Mouse (Mus musculus): ENCODE measurements around the gene Slc12a8. TPM values are rescaled to one million over a fixed set of nuclear protein-coding genes. Genes with fewer than 3 reads are reported as not detected.

Slc12a8 gene
- polyA plus RNA-seq, 1 experiment, result not detected

- no peak overlapping the region for H3K27ac ChIP-seq (ENCODE audit: insufficient read depth, low read depth, low read length)
- TF ChIP-seq POLR2A (IDR thresholded peaks at IDR 0.05; ENCODE audit: borderline replicate concordance, low read depth, low read length), result no peak
- TF ChIP-seq CTCF (IDR thresholded peaks at IDR 0.05; ENCODE audit: low read depth, low read length), result no peak
- no peaks in the 10 kb centered on the region for H3K4me1 ChIP-seq (ENCODE audit: control insufficient read depth, insufficient read depth, low read length)
- H3K4me3 ChIP-seq (ENCODE audit: insufficient read depth, low read length), result no peak overlapping the region
These were observed 158.7 kb downstream of the Slc12a8 start for GRCm38 (mm10) chr16:33675848-33676184.

- Histone ChIP-seq H3K4me3 (ENCODE audit: insufficient read depth, low read length) (no peak overlapping the region), H3K27ac (ENCODE audit: insufficient read depth, low read depth, low read length) (no peak overlapping the region), H3K4me1 (ENCODE audit: control insufficient read depth, insufficient read depth, low read length) (no peaks in the 10 kb centered on the region)
- TF ChIP-seq POLR2A (IDR thresholded peaks at IDR 0.05; ENCODE audit: borderline replicate concordance, low read depth, low read length) (no peak), CTCF (IDR thresholded peaks at IDR 0.05; ENCODE audit: low read depth, low read length) (no peak)
These were observed 159.5 kb downstream of the Slc12a8 start for GRCm38 (mm10) chr16:33676347-33677312.

GRCm38 (mm10) chr16:33677313-33677690 lies 160.2 kb downstream of the Slc12a8 start:
- no peak for TF ChIP-seq POLR2A (IDR thresholded peaks at IDR 0.05; ENCODE audit: borderline replicate concordance, low read depth, low read length)
- no peak for TF ChIP-seq CTCF (IDR thresholded peaks at IDR 0.05; ENCODE audit: low read depth, low read length)
- Histone ChIP-seq H3K27ac (ENCODE audit: insufficient read depth, low read depth, low read length) (no peak overlapping the region), H3K4me1 (ENCODE audit: control insufficient read depth, insufficient read depth, low read length) (no peaks in the 10 kb centered on the region), H3K4me3 (ENCODE audit: insufficient read depth, low read length) (no peak overlapping the region)

- no peak for TF ChIP-seq CTCF (IDR thresholded peaks at IDR 0.05; ENCODE audit: low read depth, low read length)
- TF ChIP-seq POLR2A (IDR thresholded peaks at IDR 0.05; ENCODE audit: borderline replicate concordance, low read depth, low read length), result no peak
- no peak overlapping the region for H3K4me3 ChIP-seq (ENCODE audit: insufficient read depth, low read length)
- H3K4me1 ChIP-seq (ENCODE audit: control insufficient read depth, insufficient read depth, low read length), result no peaks in the 10 kb centered on the region
- H3K27ac ChIP-seq (ENCODE audit: insufficient read depth, low read depth, low read length), result no peak overlapping the region
These were observed 160.8 kb downstream of the Slc12a8 start for GRCm38 (mm10) chr16:33677901-33678300.

GRCm38 (mm10) chr16:33680271-33680670 lies 163.1 kb downstream of the Slc12a8 start:
- Histone ChIP-seq H3K4me3 (ENCODE audit: insufficient read depth, low read length) (no peak overlapping the region), H3K27ac (ENCODE audit: insufficient read depth, low read depth, low read length) (no peak overlapping the region), H3K4me1 (ENCODE audit: control insufficient read depth, insufficient read depth, low read length) (no peaks in the 10 kb centered on the region)
- no peak for TF ChIP-seq POLR2A (IDR thresholded peaks at IDR 0.05; ENCODE audit: borderline replicate concordance, low read depth, low read length)
- no peak for TF ChIP-seq CTCF (IDR thresholded peaks at IDR 0.05; ENCODE audit: low read depth, low read length)

- no peak overlapping the region for H3K27ac ChIP-seq (ENCODE audit: insufficient read depth, low read depth, low read length)
- no peak for TF ChIP-seq CTCF (IDR thresholded peaks at IDR 0.05; ENCODE audit: low read depth, low read length)
- no peak for TF ChIP-seq POLR2A (IDR thresholded peaks at IDR 0.05; ENCODE audit: borderline replicate concordance, low read depth, low read length)
These were observed 163.7 kb downstream of the Slc12a8 start for GRCm38 (mm10) chr16:33680816-33681215.

GRCm38 (mm10) chr16:33681661-33682060 lies 164.5 kb downstream of the Slc12a8 start:
- no peak overlapping the region for H3K4me3 ChIP-seq (ENCODE audit: insufficient read depth, low read length)
- no peaks in the 10 kb centered on the region for H3K4me1 ChIP-seq (ENCODE audit: control insufficient read depth, insufficient read depth, low read length)
- TF ChIP-seq CTCF (IDR thresholded peaks at IDR 0.05; ENCODE audit: low read depth, low read length) (no peak), POLR2A (IDR thresholded peaks at IDR 0.05; ENCODE audit: borderline replicate concordance, low read depth, low read length) (no peak)
- no peak overlapping the region for H3K27ac ChIP-seq (ENCODE audit: insufficient read depth, low read depth, low read length)

More at GRCm38 (mm10) chr16:33680816-33681215, 163.7 kb downstream of the Slc12a8 start:
- Histone ChIP-seq H3K4me3 (ENCODE audit: insufficient read depth, low read length) (no peak overlapping the region), H3K4me1 (ENCODE audit: control insufficient read depth, insufficient read depth, low read length) (no peaks in the 10 kb centered on the region)

GRCm38 (mm10) chr16:33682651-33683050 lies 165.5 kb downstream of the Slc12a8 start:
- no peak overlapping the region for H3K27ac ChIP-seq (ENCODE audit: insufficient read depth, low read depth, low read length)
- no peak for TF ChIP-seq CTCF (IDR thresholded peaks at IDR 0.05; ENCODE audit: low read depth, low read length)
- TF ChIP-seq POLR2A (IDR thresholded peaks at IDR 0.05; ENCODE audit: borderline replicate concordance, low read depth, low read length), result no peak
- peaks cover 1% of the 10 kb centered on the region; the same call in 1 of the 2 replicates for H3K4me1 ChIP-seq (ENCODE audit: control insufficient read depth, insufficient read depth, low read length)
- H3K4me3 ChIP-seq (ENCODE audit: insufficient read depth, low read length), result no peak overlapping the region

GRCm38 (mm10) chr16:33683206-33684161 lies 166.4 kb downstream of the Slc12a8 start:
- TF ChIP-seq CTCF (IDR thresholded peaks at IDR 0.05; ENCODE audit: low read depth, low read length), result no peak
- no peak for TF ChIP-seq POLR2A (IDR thresholded peaks at IDR 0.05; ENCODE audit: borderline replicate concordance, low read depth, low read length)
- Histone ChIP-seq H3K4me3 (ENCODE audit: insufficient read depth, low read length) (no peak overlapping the region), H3K27ac (ENCODE audit: insufficient read depth, low read depth, low read length) (no peak overlapping the region), H3K4me1 (ENCODE audit: control insufficient read depth, insufficient read depth, low read length) (peaks cover 3% of the 10 kb centered on the region; the same call in 1 of the 2 replicates)
